Mouse (Mus musculus): ENCODE results near the gene Defb28.

- TF ChIP-seq MYOD1 (IDR thresholded peaks at IDR 0.05; ENCODE audit: control insufficient read depth in 1 of 3, insufficient read length in 2 of 3, low read depth in 2 of 3) (no peak), USF1 (IDR thresholded peaks at IDR 0.05; ENCODE audit: low read depth) (no peak), POLR2A (IDR thresholded peaks at IDR 0.05; ENCODE audit: insufficient read length, low read depth) (no peak), POLR2AphosphoS2 (IDR thresholded peaks at IDR 0.05; ENCODE audit: insufficient read length, low read depth) (no peak), MAX (IDR thresholded peaks at IDR 0.05; ENCODE audit: low read depth) (no peak), TCF12 (IDR thresholded peaks at IDR 0.05; ENCODE audit: insufficient read depth, poor library complexity, severe bottlenecking) (no peak), CEBPB (IDR thresholded peaks at IDR 0.05; ENCODE audit: insufficient read depth, poor library complexity, severe bottlenecking) (no peak), REST (IDR thresholded peaks at IDR 0.05; ENCODE audit: insufficient read depth, insufficient read length) (no peak), TCF3 (IDR thresholded peaks at IDR 0.05; ENCODE audit: insufficient read length, low read depth) (no peak), E2F4 (IDR thresholded peaks at IDR 0.05; ENCODE audit: insufficient read depth) (no peak), MYOG (IDR thresholded peaks at IDR 0.05; ENCODE audit: control insufficient read depth in 1 of 3, insufficient read depth in 1 of 3, insufficient read length in 2 of 3, low read depth in 2 of 3) (no peak)
Observed at GRCm38 (mm10) chr2:152511592-152511991, 6.5 kb upstream of the Defb28 start, which contains the start of gene Defb26.

Measured in myocyte (in vitro differentiated cells).